Mouse (Mus musculus): ENCODE measurements around the gene Tead1.

GRCm38 (mm10) chr7:112790334-112790733 is 111.2 kb downstream of the Tead1 start:
- TF ChIP-seq CTCF (IDR thresholded peaks at IDR 0.05) (no peak), EP300 (IDR thresholded peaks at IDR 0.05; ENCODE audit: insufficient read depth, low read depth, low read length) (no peak)

Measured in heart, adult 2 months (tissue).